Mouse (Mus musculus): ENCODE measurements around the gene Slc26a10.
"Not testable (repeated sequence)": the region's sequence is repeated elsewhere in the genome, so short reads cannot be mapped to it uniquely, and the experiment has no call there.

The Slc26a10 gene

GRCm38 (mm10) chr10:127180695-127181047, 226 bp upstream of the Slc26a10 start:
- no peak for DNase-seq

DNA sequence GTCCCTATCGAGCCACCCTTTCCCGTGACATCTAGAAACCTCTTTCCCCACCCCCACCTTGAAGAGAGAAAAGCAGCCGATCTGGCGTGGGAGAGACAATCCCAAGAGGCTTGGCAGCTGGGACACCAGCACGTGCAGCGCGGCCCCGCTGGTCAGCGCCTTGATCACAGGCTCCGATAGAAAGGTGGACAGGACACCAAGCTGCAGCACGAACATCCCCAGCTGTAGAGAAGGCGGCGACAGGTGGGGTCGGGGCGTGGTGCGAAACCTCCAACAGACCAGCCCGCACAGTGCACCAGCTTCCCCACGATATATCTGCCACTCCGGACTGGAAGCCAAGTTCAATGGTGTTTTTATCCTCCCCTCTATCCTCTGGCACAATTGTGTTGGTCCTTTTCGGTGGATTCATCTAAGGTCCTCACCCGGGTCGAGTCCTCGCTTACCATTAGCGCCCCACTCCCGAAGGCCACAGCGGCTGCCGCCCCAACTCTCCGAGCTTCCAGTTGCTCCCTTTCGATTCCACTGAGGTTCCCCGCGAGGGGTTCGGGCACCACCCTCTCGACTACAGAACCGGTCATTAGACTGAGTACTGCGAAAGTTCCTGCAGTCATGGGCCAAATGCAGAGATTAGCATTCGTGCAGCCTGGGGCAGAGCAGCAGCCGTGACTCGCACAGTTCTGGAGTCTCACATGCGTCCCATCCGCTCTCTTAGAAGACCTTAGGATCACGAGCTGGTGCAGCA, 2.0 kb downstream of the Slc26a10 start:
- DNase-seq, result no peak

- DNase-seq, result peak; percentile 79
These were observed 2.7 kb downstream of the Slc26a10 start for GRCm38 (mm10) chr10:127177719-127178118.

DNA sequence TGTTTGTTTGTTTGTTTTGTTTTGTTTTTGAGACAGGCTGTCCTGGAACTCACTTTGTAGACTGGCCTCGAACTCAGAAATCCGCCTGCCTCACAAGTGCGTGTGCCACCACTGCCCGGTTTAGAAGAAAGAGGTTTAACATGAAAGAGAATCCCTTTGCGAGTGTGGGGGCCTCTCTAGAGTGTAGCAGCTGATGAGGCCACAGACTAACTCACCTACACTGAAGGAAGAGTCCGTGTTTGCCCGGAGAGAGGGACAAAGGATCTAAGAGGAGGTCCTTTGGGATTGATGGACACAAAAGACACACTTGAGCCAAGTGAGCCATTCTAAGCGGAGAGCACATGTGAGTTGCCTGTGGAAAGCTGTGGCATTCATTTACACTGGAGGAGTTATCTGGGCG, 3.2 kb downstream of the Slc26a10 start:
- no peak for DNase-seq

- no peak for DNase-seq
These were observed 3.7 kb downstream of the Slc26a10 start for GRCm38 (mm10) chr10:127176756-127177155.

DNA sequence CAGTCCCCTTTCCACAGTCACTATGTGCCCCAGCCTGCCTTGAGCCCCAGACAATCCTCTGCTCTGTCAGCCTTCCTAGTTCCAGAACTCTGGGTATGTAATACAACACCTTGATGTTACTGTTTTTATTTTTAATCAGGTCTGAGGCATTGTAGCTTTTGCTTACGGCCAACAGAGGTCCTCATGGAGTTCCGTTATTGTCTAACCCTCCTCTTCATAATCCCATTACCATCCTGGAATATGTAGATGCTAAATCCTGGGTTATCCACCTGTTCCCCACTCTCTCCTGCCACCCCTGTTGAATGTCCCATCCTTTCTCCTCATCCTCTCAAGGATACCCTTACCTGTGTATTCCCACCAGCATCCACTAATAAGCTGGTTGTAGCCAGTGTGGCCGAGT, 4.2 kb downstream of the Slc26a10 start:
- DNase-seq, result no peak

DNA sequence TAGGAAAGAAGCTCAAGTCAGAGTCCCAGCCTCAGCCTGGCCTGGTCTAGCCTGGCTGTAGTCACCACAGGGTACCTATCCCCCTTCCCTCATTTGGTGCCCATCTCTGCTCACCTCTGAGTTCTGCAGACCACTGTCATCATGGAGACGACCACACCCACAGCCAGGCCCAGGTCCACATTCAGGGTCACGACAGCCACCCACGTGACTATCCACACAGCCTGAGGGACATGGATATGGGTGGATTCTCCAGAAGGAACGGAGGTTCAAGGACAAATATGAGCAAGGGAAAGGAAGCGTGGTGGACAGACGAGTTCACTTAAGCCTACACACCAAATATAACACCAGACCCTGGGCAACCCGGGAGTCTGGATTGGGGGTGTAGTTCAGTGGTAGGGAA, 6.3 kb downstream of the Slc26a10 start:
- DNase-seq, result no peak

DNA sequence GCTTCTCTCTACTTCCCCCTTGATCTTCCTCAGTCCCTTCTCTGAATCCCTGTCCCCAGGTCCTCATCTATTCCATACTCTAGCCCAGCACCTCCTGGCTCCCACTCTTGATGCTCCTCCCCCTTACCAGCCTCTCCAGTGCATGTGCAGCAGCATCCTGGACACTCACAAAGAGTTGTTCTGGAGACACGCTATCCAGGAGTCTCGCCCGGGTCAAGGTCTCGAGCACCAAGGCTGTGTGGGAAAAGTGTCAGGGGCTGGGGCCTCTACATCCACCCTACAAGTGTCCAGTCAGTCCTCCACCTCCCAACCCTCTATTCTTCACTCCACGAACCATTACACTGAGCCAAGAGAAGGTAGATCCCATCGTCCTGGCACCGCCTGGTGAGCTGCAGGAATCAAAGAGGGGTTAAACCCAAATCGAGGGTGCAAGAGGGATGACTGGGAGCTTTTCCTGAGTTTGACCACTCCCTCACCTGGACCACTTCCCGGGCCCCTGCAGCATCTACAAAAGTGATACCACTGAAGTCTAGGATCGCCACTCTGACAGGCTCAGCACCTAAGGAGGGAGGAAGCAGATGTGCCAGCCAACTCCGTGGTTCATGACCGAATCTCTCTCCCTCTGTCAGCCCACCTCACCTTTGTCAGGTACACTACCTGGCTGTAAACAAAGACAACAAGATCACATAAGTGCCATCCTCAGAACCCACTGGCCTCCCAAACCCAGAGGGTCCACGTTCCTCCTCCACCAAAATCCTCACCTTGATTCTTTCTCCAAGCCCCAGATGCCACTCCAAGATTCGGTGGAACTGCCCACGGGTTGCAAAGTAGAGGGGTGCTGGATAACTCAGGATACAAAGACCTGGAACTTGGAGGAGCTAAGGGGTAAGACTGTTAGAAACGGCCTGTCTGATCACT, 7.0 kb downstream of the Slc26a10 start:
- DNase-seq, result no peak

DNA sequence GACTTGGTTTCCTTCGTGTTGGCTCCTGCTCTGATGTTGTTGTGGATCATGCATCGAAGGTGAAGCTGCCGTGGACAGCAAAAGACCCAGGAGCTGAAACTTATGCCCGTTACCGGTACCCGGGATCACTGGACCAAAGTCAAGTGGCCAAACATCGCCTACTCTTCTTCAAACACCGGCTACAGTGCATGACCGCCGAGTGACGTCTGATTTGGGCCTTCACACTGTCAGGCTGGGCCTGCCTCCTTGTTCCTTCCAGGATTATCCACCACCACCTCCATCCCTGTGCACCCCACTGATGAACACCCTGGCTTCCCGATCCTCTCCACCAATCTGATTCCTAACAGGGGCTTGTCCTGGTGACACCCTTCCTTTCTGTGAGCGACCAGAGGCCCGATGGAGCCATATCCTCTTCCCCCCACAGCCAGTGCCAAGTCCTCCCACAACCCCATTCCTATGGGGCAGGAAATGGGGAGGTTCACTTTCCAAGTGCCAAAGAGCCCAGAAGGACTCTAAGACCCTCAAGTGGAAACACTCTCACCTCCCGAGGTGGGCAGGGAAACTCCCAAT, 8.7 kb downstream of the Slc26a10 start:
- DNase-seq, result no peak

GRCm38 (mm10) chr10:127170837-127171272, 9.6 kb downstream of the Slc26a10 start:
- DNase-seq, result peak; percentile 83

- no peak for DNase-seq
These were observed 10.4 kb downstream of the Slc26a10 start for GRCm38 (mm10) chr10:127170002-127170401.

GRCm38 (mm10) chr10:127167614-127168192, 12.7 kb downstream of the Slc26a10 start:
- DNase-seq, result no peak

DNA sequence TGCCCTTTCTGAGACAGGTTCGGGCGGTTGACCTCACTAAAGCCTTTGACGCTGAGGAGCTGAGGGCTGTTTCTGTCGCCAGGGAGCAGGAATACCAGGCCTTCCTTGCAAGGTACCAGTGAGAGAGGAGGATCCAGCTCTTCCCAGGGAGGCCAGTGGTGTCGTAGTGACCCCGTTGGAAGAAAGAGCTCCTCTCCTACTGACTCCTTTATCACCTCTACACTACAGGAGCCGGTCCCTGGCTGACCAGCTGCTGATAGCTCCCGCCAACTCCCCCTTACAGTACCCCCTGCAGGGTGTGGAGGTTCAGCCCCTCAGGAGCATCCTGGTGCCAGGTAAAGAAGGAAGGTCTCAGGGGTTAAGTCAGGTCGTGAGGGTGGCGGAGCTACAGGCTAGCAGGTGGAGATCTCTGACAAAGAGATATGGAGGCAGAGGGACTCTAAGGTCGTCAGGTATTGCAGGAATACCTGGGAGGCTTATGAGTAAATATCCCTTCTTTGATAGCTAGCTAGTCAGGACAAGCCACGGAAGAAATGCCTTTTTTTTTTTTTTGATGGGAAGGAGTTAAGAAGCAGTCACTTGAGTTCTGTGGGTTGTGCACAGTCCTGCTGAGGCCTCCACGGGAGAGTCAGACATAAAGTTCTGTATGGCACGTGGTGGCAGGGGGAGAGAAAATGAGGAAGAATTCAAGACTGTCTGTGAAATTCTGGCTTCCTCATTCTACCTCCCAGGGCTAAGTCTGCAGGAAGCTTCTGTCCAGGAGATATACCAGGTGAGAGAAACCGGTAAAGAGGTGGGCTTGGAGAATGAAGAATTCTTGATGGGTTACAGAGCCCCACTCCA, 13.5 kb downstream of the Slc26a10 start:
- no peak for DNase-seq

- DNase-seq, result no peak
These were observed 14.1 kb downstream of the Slc26a10 start for GRCm38 (mm10) chr10:127166404-127166715.

DNA sequence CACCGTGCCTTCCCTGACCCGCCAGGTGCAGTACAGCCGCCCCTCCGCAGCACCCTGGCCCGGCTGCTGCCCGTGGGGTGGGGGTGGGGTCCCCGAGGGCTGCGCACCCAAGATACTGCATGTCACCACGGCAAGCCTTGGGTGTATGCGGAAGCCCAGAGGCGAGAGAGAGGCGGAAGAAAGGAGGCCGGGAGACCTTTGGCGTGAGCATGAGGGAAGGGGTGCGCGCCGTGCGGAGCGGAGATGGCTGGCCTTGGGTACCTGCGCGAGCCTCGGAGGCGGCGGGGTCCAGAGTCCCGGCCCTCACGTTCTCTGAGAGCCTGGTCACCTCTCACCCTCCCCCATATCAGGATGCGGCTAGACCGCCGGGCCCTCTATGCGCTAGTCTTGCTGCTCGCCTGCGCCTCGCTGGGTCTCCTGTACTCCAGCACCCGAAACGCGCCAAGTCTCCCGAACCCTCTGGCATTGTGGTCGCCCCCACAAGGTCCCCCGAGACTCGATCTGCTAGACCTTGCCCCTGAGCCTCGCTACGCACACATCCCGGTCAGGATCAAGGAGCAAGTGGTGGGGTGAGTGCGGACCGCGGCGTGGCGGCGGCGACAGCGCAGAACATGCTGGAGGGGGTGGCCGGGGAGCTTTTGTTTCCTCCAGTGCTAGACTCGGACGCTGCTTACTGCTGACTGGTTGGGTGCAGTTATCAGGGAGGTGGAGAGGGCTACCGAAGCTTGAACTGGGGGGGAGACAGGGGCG, 14.6 kb downstream of the Slc26a10 start:
- no peak for DNase-seq

- no peak for DNase-seq
These were observed 15.1 kb downstream of the Slc26a10 start for GRCm38 (mm10) chr10:127165354-127165653.

GRCm38 (mm10) chr10:127164631-127165353, 15.7 kb downstream of the Slc26a10 start, which contains the start of gene B4galnt1:
TSS of gene B4galnt1 (plus strand) at chr10:127165225.
- DNase-seq, result peak; percentile 79

DNA sequence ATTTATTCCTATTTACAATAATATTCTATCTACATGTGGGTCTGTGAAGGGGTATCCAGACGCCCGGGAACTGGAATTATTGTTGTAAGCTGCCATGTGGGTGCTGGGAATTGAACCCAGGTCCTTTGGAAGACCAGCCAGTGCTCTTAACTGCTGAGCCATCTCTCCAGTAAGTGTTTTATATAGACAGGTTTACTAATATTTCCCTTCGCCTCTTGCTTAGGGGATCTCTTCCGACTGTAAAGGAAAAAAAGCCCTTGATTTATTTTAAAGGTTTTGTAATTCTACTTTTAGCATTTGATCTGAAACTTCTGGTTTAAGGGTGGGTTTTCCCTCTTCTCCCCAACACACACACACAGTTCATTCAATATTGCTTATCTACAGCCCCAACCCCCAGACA, 16.3 kb downstream of the Slc26a10 start:
- DNase-seq, result no peak

DNA sequence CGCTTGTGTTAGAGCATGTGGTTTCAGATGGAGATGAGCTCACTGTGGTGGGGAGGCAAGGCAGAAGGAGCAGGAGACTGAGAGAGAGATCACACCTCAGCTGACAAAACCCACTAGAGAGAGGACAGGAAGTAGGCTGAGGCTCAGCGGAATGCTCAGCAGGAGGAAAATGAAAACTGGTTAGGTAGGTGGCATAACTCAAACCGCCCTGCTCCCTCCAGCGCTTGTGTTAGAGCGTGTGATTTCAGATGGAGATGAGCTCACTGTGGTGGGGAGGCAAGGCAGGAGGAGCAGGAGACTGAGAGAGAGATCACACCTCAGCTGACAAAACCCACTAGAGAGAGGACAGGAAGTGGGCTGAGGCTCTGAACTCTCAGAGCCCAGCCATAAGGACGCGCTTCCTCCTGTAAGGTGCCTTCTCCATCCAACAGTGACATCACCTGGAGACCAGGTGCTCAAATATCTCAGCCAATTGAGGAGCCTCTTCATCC, 17.6 kb downstream of the Slc26a10 start:
- DNase-seq, result not testable (repeated sequence)

- DNase-seq, result no peak
These were observed 19.7 kb downstream of the Slc26a10 start for GRCm38 (mm10) chr10:127160728-127161127.

DNA sequence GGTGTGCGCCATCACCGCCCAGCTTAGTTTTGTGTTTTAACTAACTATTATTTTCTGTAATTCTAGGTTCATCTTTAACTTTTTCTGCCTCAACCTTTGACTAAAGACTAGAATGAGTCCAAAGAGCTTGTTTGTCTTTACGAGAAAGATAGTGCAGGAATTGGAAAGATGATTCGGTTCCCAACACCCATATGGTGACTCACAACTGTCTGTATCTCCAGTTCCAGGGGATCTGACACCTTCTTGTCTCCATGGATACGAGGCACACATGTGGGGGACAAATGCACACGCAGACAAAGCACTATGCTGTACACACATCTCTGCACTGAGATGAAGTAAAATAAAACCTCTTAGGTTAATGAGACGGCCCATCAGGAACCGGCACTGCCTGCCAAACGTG, 20.4 kb downstream of the Slc26a10 start:
- no peak for DNase-seq
